Mouse (Mus musculus) hindbrain, embryonic 16.5 days (tissue): ENCODE results near the gene Sfxn1. TPM values are rescaled to one million over a fixed set of nuclear protein-coding genes. Genes with fewer than 3 reads are reported as not detected.

Experiments used
- ATAC-seq: fragments of 200-750 bp; cut with Nextera tagmentation; 2 replicates; pipeline ENCODE4 v1.8.0; 2017; ENCODE audit warnings: moderate TSS enrichment, moderate library complexity
- H3K27ac ChIP-seq: fragments of 300-500 bp; sonication (generic); 2 replicates; pipeline ENCODE4 v1.5.1; 2014; ENCODE audit warnings: low read depth, mild to moderate bottlenecking, control low read depth, low read length, moderate library complexity
- H3K27me3 ChIP-seq: fragments of 300-500 bp; sonication (generic); replicated peaks from 2 replicates; pipeline ENCODE4 v1.6.1; 2014; ENCODE audit warnings: low read length; ENCODE audit not compliant: control insufficient read depth, insufficient read depth
- H3K36me3 ChIP-seq: fragments of 300-500 bp; sonication (generic); 2 replicates; pipeline ENCODE4 v1.6.1; 2014; ENCODE audit warnings: mild to moderate bottlenecking, low read length, moderate library complexity, mixed read lengths; ENCODE audit not compliant: control insufficient read depth, insufficient read depth
- H3K4me1 ChIP-seq: fragments of 300-500 bp; sonication (generic); 2 replicates; pipeline ENCODE4 v1.6.1; 2014; ENCODE audit warnings: low read depth, low read length; ENCODE audit not compliant: control insufficient read depth, insufficient read depth
- H3K4me2 ChIP-seq: fragments of 300-500 bp; sonication (generic); 2 replicates; pipeline ENCODE4 v1.6.1; 2014; ENCODE audit warnings: mild to moderate bottlenecking, low read length, control low read depth, moderate library complexity
- H3K4me3 ChIP-seq: fragments of 300-500 bp; sonication (generic); 2 replicates; pipeline ENCODE4 v1.5.1; 2014; ENCODE audit warnings: mild to moderate bottlenecking, low read length, control low read depth, moderate library complexity
- H3K9ac ChIP-seq: fragments of 300-500 bp; sonication (generic); 2 replicates; pipeline ENCODE4 v1.6.1; 2014; ENCODE audit warnings: low read depth, mild to moderate bottlenecking, control low read depth, low read length, moderate library complexity
- H3K9me3 ChIP-seq: fragments of 300-500 bp; sonication (generic); 2 replicates; pipeline ENCODE4 v1.6.1; 2014; ENCODE audit warnings: mild to moderate bottlenecking, low read length, moderate library complexity; ENCODE audit not compliant: control insufficient read depth
- WGBS: fragments of 180-500 bp; shearing (Covaris S2); extraction: QIAGEN DNeasy Blood & Tissue Kit; methylation state at CpG from one replicate; pipeline ENCODE4 v1.1.7; 2014; 5-methylcytosine and 5-hydroxymethylcytosine counted together
- polyA plus RNA-seq: library from polyadenylated mRNA; unstranded; fragments of >200 nt; fragmentation: Nextera tagmentation; extraction: Ambion mirVana; gene quantifications from 2 replicates; pipeline ENCODE4 v1.2.1, GENCODE M21; 2015

Gene Sfxn1
- polyA plus RNA-seq, 1 experiment from 2014 or later: 97.0 TPM

DNA sequence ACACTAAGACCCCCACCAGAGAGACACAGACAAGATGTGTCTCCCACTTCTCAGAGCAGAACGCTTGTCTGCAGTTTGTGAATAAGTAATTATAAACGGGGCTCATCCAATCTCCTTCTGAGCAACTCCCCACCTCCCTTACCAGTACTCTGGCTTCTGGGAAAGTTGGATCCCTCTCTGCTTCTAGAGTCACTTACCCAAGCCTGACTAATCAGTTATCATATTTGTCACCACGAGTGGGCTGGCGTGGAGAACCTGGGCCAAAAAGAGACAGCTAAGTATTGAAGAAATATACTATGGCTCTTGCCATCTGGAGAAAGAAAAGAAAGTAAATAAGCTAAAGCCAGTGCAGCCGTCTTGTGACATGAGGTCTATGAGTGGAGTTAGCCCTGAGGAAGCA is 73.0 kb downstream of the Sfxn1 start:
- peaks cover 7% of the 10 kb centered on the region for H3K4me1 ChIP-seq
- no peaks in the 10 kb centered on the region for H3K9me3 ChIP-seq
- no peaks in the 10 kb centered on the region for H3K36me3 ChIP-seq
- H3K9ac ChIP-seq: no peak overlapping the region
- no peaks in the 10 kb centered on the region for H3K27me3 ChIP-seq
- no peak for ATAC-seq
- H3K27ac ChIP-seq: no peak overlapping the region
- WGBS: 47% methylated on average over 5 of the region's 5 CpGs
- H3K4me3 ChIP-seq: no peak overlapping the region
- H3K4me2 ChIP-seq: no peak overlapping the region

DNA sequence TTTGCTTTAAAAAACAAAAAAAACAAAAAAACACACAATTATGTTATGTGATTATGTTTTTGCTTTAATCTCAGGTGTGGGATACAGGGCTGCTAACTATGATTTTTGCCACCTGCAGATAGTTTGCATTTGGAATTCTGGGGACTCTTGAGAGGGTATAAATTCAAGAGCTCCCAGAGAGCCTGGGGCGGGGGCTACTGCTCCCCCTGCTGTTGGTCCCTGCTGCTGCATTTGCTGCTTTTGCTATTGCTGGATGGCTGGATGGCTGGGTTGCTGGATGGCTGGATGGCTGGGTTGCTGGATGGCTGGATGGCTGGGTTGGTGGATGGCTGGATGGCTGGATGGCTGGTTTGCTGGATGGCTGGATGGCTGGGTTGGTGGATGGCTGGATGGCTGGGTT is 75.7 kb downstream of the Sfxn1 start:
- H3K4me3 ChIP-seq: no peak overlapping the region
- H3K36me3 ChIP-seq: no peaks in the 10 kb centered on the region
- ATAC-seq: no peak
- no peak overlapping the region for H3K9ac ChIP-seq
- H3K9me3 ChIP-seq: no peaks in the 10 kb centered on the region
- no peak overlapping the region for H3K4me2 ChIP-seq
- peaks cover 7% of the 10 kb centered on the region for H3K4me1 ChIP-seq
- no peak overlapping the region for H3K27ac ChIP-seq
- WGBS: 67% methylated on average over 1 of the region's 1 CpGs
- H3K27me3 ChIP-seq: no peaks in the 10 kb centered on the region

DNA sequence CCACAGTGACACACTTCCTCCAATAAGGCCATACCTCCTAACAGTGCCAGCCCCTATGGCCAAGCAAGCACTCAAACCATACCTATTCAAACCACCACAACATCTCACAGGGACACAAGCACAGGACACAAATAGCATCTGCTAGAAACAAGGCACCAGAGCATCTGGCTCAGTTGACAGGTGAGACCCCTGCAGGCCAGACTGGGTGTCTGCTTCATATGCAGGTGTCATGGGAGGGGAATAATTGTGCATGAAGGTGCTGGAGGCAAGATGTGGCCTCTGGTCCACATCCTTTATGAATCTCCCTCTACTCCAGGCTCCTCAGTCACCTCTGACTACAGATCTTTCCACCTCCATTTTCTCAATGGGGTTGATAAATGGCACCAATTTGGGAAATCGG is 80.8 kb downstream of the Sfxn1 start:
- Histone ChIP-seq H3K9me3 (no peaks in the 10 kb centered on the region), H3K27me3 (no peaks in the 10 kb centered on the region), H3K27ac (no peak overlapping the region), H3K4me3 (no peak overlapping the region), H3K9ac (no peak overlapping the region), H3K36me3 (no peaks in the 10 kb centered on the region), H3K4me2 (no peak overlapping the region), H3K4me1 (no peaks in the 10 kb centered on the region)
- 69% methylated on average over 1 of the region's 1 CpGs for WGBS
- ATAC-seq: no peak

DNA sequence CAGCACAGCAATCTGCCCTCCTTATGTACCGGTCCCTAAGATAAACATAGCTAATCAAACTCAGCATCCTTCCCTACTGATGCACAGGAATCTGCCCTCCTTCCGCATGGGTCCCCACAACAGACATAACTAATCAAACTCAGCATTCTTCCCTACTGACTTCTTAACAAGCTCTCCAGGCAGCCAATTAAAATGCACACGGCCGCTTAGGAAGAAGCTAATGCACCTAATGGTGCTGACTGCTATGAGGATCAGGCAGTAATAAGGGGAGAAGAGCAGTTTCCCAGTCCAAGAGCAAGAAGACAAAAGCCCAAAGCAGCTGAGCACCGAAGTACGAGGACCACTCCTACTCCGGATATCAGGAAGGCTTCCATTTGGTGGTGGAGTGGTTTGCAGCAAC is 81.2 kb downstream of the Sfxn1 start:
- Histone ChIP-seq H3K36me3 (no peaks in the 10 kb centered on the region), H3K4me2 (no peak overlapping the region), H3K4me1 (no peaks in the 10 kb centered on the region), H3K4me3 (no peak overlapping the region), H3K9ac (no peak overlapping the region), H3K27me3 (no peaks in the 10 kb centered on the region), H3K27ac (no peak overlapping the region), H3K9me3 (no peaks in the 10 kb centered on the region)
- 46% methylated on average over 7 of the region's 7 CpGs for WGBS
- no peak for ATAC-seq

GRCm38 (mm10) chr13:54153672-54154218 is 82.1 kb downstream of the Sfxn1 start:
- Histone ChIP-seq H3K9me3 (no peaks in the 10 kb centered on the region), H3K9ac (no peak overlapping the region), H3K27me3 (no peaks in the 10 kb centered on the region), H3K4me1 (no peaks in the 10 kb centered on the region), H3K4me2 (no peak overlapping the region), H3K4me3 (no peak overlapping the region), H3K36me3 (no peaks in the 10 kb centered on the region), H3K27ac (no peak overlapping the region)
- no peak for ATAC-seq
- WGBS: 23% methylated on average over 9 of the region's 9 CpGs

DNA sequence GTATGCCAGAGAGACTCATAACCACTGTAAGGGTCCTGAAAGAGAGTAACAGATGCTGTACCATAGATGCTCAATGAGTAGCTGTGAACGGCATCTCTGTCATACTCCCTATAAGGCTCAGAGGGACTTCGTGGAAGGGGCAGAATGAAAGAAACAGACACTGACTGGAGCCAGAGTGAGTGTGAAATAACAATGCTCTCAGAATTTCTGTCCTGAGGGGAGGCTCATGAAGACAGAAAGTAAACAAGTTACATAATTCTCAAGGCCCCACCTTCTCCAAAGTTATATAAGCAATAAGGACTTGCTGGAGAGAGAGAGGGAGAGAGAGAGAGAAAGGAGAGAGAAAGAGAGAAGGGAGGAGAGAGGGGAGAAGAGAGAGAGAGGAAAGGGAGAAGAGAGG is 84.2 kb downstream of the Sfxn1 start:
- Histone ChIP-seq H3K9ac (no peak overlapping the region), H3K36me3 (no peaks in the 10 kb centered on the region), H3K4me3 (no peak overlapping the region), H3K27me3 (no peaks in the 10 kb centered on the region), H3K27ac (no peak overlapping the region), H3K4me1 (peaks cover 4% of the 10 kb centered on the region), H3K9me3 (no peaks in the 10 kb centered on the region), H3K4me2 (no peak overlapping the region)
- WGBS: 82% methylated on average over 2 of the region's 2 CpGs
- no peak for ATAC-seq

Other genes with a start within 250 kb of the Sfxn1 start
- gene Drd1, start 16.2 kb upstream of the Sfxn1 start, polyA plus RNA-seq: 2.1 and 2.4 TPM in 2 replicates
- 1.1 TPM in 2 replicates for gene Hrh2, start 120.3 kb downstream of the Sfxn1 start, polyA plus RNA-seq